ENCODE assay signal across 26 mouse cellular contexts in genomic region chr1:20830546-20830945, GRCm38 (mm10). TPM values are rescaled to one million over a fixed set of nuclear protein-coding genes. Genes with fewer than 3 reads are reported as not detected.
DNase-seq lines count a peak whose midpoint lies in the region; ATAC-seq and TF ChIP-seq lines count a peak whose summit lies in the region.
"Had no signal": no experiment of that assay in that cellular context is flagged by ENCODE, and none has a peak within 500 bp of the region (broad histone marks: within the 10 kb centered on the region; RNA-seq: fewer than 3 reads in every experiment).

No protein-coding gene starts in this region.

- dilution Hi-C loops in CH12.LX (cut with MboI; ENCODE audit: extremely low pct_ligation_motif_present, extremely low pct_unique_long_range_greater_than_20kb, low sequenced_read_pairs): no loop called here

- TF ChIP-seq CTCF in CH12.LX (conservative IDR thresholded peaks at IDR 0.05 in 1 of 2, IDR thresholded peaks at IDR 0.05 in 1 of 2; ENCODE audit: low read depth in 2 of 2, low read length in 2 of 2): no peak

- H3K9me3 ChIP-seq in heart, embryonic 10.5 days: no peaks in the 10 kb centered on the region
- H3K9me3 ChIP-seq in midbrain, embryonic 11.5 days (ENCODE audit: control insufficient read depth, low read length): no peaks in the 10 kb centered on the region
- no peaks in the 10 kb centered on the region for H3K9me3 ChIP-seq in midbrain, embryonic 15.5 days
- H3K9me3 ChIP-seq in CH12.LX (replicated peaks; ENCODE audit: low read length) (no peaks in the 10 kb centered on the region), ES-E14 (ENCODE audit: control insufficient read depth, insufficient read depth, low read depth, low read length) (no peaks in the 10 kb centered on the region)
- no peaks in the 10 kb centered on the region for H3K9me3 ChIP-seq in neural tube, embryonic 15.5 days (replicated peaks)
- no peaks in the 10 kb centered on the region for H3K9me3 ChIP-seq in kidney, embryonic 15.5 days (replicated peaks)
- H3K9me3 ChIP-seq: G1E had no signal

- H3K4me1 ChIP-seq in heart, embryonic 10.5 days: no peaks in the 10 kb centered on the region
- H3K4me1 ChIP-seq in midbrain, embryonic 11.5 days (ENCODE audit: control insufficient read depth, insufficient read depth, low read length): no peaks in the 10 kb centered on the region
- no peaks in the 10 kb centered on the region for H3K4me1 ChIP-seq in midbrain, embryonic 15.5 days
- H3K4me1 ChIP-seq in CH12.LX (ENCODE audit: control insufficient read depth in 1 of 2, insufficient read depth in 2 of 2) (no peaks in the 10 kb centered on the region), ES-E14 (ENCODE audit: control insufficient read depth in 2 of 2, insufficient read depth in 2 of 2, low read length in 2 of 2, poor library complexity in 1 of 2) (no peaks in the 10 kb centered on the region)
- no peaks in the 10 kb centered on the region for H3K4me1 ChIP-seq in neural tube, embryonic 15.5 days
- H3K4me1 ChIP-seq in kidney, embryonic 15.5 days: no peaks in the 10 kb centered on the region

- no peaks in the 10 kb centered on the region for H3K27me3 ChIP-seq in heart, embryonic 10.5 days (ENCODE audit: insufficient read depth, poor library complexity, severe bottlenecking)
- no peaks in the 10 kb centered on the region for H3K27me3 ChIP-seq in midbrain, embryonic 11.5 days (ENCODE audit: control insufficient read depth, insufficient read depth, low read length)
- H3K27me3 ChIP-seq in midbrain, embryonic 15.5 days (replicated peaks): no peaks in the 10 kb centered on the region
- no peaks in the 10 kb centered on the region for H3K27me3 ChIP-seq in CH12.LX (replicated peaks)
- H3K27me3 ChIP-seq in neural tube, embryonic 15.5 days (replicated peaks): no peaks in the 10 kb centered on the region
- H3K27me3 ChIP-seq in kidney, embryonic 15.5 days: no peaks in the 10 kb centered on the region
- H3K27me3 ChIP-seq: Patski had no signal

- no peaks in the 10 kb centered on the region for H3K36me3 ChIP-seq in heart, embryonic 10.5 days
- no peaks in the 10 kb centered on the region for H3K36me3 ChIP-seq in midbrain, embryonic 11.5 days (ENCODE audit: control insufficient read depth, insufficient read depth, low read length)
- H3K36me3 ChIP-seq in midbrain, embryonic 15.5 days (replicated peaks): no peaks in the 10 kb centered on the region
- H3K36me3 ChIP-seq in CH12.LX (replicated peaks in 1 of 2; ENCODE audit: control insufficient read depth in 1 of 2, insufficient read depth in 1 of 2, low read length in 1 of 2): no peaks in the 10 kb centered on the region
- H3K36me3 ChIP-seq in ES-E14 (ENCODE audit: control insufficient read depth, insufficient read depth, low read length, poor library complexity, severe bottlenecking): no peaks in the 10 kb centered on the region
- H3K36me3 ChIP-seq in neural tube, embryonic 15.5 days: no peaks in the 10 kb centered on the region
- no peaks in the 10 kb centered on the region for H3K36me3 ChIP-seq in kidney, embryonic 15.5 days
- H3K36me3 ChIP-seq: G1E had no signal

- peak; percentile 25 for DNase-seq in heart, adult 11 months
- DNase-seq in heart, embryonic 10.5 days (ENCODE audit: low spot score): no peak
- DNase-seq in midbrain, embryonic 11.5 days (ENCODE audit: low spot score, missing footprints): peak; percentile 51
- no peak for DNase-seq in CH12.LX (ENCODE audit: extremely low read depth)
- no peak for DNase-seq in ES-E14 (ENCODE audit: low read depth, low spot score)
- DNase-seq: adrenal gland, adult 2 months; adrenal gland, adult 8-10 months; adrenal gland, postnatal 10 days; adrenal gland, postnatal 14 days; adrenal gland, postnatal 25 days; adrenal gland, postnatal 36 days; B cell, adult 2 months; cerebellum, adult 11 months; cerebellum, adult 11-12 months; cerebellum, adult 18-20 months; cerebellum, adult 2 months had no signal

- no peak for TF ChIP-seq EP300 in CH12.LX (IDR thresholded peaks at IDR 0.05; ENCODE audit: low read length)

- no peak for ATAC-seq in midbrain, embryonic 11.5 days (ENCODE audit: low FRiP score)
- no peak for ATAC-seq in midbrain, embryonic 15.5 days (replicated peaks)
- ATAC-seq in neural tube, embryonic 15.5 days (ENCODE audit: low FRiP score): no peak
- ATAC-seq in kidney, embryonic 15.5 days (replicated peaks; ENCODE audit: low FRiP score): no peak
- ATAC-seq: activated CD4-positive, CD25-positive, alpha-beta regulatory T cell, adult 4 months; CD4-positive, CD25-positive, alpha-beta regulatory T cell, adult 4 months; Patski had no signal

- H3K27ac ChIP-seq in heart, embryonic 10.5 days: no peak overlapping the region
- no peak overlapping the region for H3K27ac ChIP-seq in midbrain, embryonic 11.5 days (ENCODE audit: low read depth, low read length)
- no peak overlapping the region for H3K27ac ChIP-seq in midbrain, embryonic 15.5 days
- H3K27ac ChIP-seq in CH12.LX (ENCODE audit: insufficient read depth, low read depth) (no peak overlapping the region), ES-E14 (ENCODE audit: insufficient read depth, low read depth, low read length, poor library complexity, severe bottlenecking) (no peak overlapping the region)
- H3K27ac ChIP-seq in neural tube, embryonic 15.5 days (replicated peaks): no peak overlapping the region
- H3K27ac ChIP-seq in kidney, embryonic 15.5 days: no peak overlapping the region

- TF ChIP-seq RAD21 in CH12.LX (IDR thresholded peaks at IDR 0.05; ENCODE audit: low read depth, low read length): no peak

- H3K4me3 ChIP-seq in heart, embryonic 10.5 days: no peak overlapping the region
- H3K4me3 ChIP-seq in midbrain, embryonic 11.5 days (ENCODE audit: low read depth, low read length): no peak overlapping the region
- no peak overlapping the region for H3K4me3 ChIP-seq in midbrain, embryonic 15.5 days
- H3K4me3 ChIP-seq in CH12.LX (replicated peaks in 1 of 3; ENCODE audit: low read depth in 2 of 3, low read length in 2 of 3, poor library complexity in 1 of 3): no peak overlapping the region
- H3K4me3 ChIP-seq in ES-E14 (ENCODE audit: insufficient read depth in 1 of 2, low read depth in 1 of 2, low read length in 2 of 2, poor library complexity in 1 of 2, severe bottlenecking in 1 of 2): no peak overlapping the region
- no peak overlapping the region for H3K4me3 ChIP-seq in neural tube, embryonic 15.5 days (replicated peaks)
- no peak overlapping the region for H3K4me3 ChIP-seq in kidney, embryonic 15.5 days (replicated peaks)

- in situ Hi-C loops in CH12.LX (cut with MboI; ENCODE audit: low pct_ligation_motif_present, low pct_unique_long_range_greater_than_20kb, low sequenced_read_pairs) (no loop called here), ES-E14 (cut with MboI; ENCODE audit: low sequenced_read_pairs in 2 of 2, unreplicated experiment in 2 of 2) (no loop called here)

- WGBS in heart, embryonic 10.5 days: 70% methylated on average over 1 of the region's 1 CpGs
- WGBS in midbrain, embryonic 11.5 days: 92% methylated on average over 1 of the region's 1 CpGs
- 81% methylated on average over 1 of the region's 1 CpGs for WGBS in midbrain, embryonic 15.5 days
- WGBS in neural tube, embryonic 15.5 days: 93% methylated on average over 1 of the region's 1 CpGs
- 67% methylated on average over 1 of the region's 1 CpGs for WGBS in kidney, embryonic 15.5 days

- H3K79me2 ChIP-seq in CH12.LX (replicated peaks; ENCODE audit: control insufficient read depth, extremely low read depth, insufficient read depth, poor library complexity, severe bottlenecking): no peaks in the 10 kb centered on the region

- no peak overlapping the region for H3K9ac ChIP-seq in midbrain, embryonic 11.5 days (ENCODE audit: low read length)
- no peak overlapping the region for H3K9ac ChIP-seq in midbrain, embryonic 15.5 days
- H3K9ac ChIP-seq in CH12.LX (ENCODE audit: insufficient read depth, low read depth) (no peak overlapping the region), ES-E14 (ENCODE audit: insufficient read depth, low read depth, low read length, poor library complexity, severe bottlenecking) (no peak overlapping the region)
- no peak overlapping the region for H3K9ac ChIP-seq in neural tube, embryonic 15.5 days (replicated peaks)
- no peak overlapping the region for H3K9ac ChIP-seq in kidney, embryonic 15.5 days

- H3K4me2 ChIP-seq in midbrain, embryonic 11.5 days: no peak overlapping the region
- no peak overlapping the region for H3K4me2 ChIP-seq in midbrain, embryonic 15.5 days
- no peak overlapping the region for H3K4me2 ChIP-seq in CH12.LX (ENCODE audit: insufficient read depth, low read depth, poor library complexity, severe bottlenecking)
- H3K4me2 ChIP-seq in neural tube, embryonic 15.5 days: no peak overlapping the region
- no peak overlapping the region for H3K4me2 ChIP-seq in kidney, embryonic 15.5 days

- no peak for TF ChIP-seq POLR2A in CH12.LX (IDR thresholded peaks at IDR 0.05; ENCODE audit: low read depth, low read length)

RNA-seq across cellular contexts. Expression of gene Mcm3, which starts 10.4 kb away (rescaled TPM):
- polyA plus RNA-seq in heart, embryonic 10.5 days (2016; fragmentation: Nextera tagmentation; extraction: Ambion mirVana): 168 and 195 TPM in 2 replicates
- 195 and 210 TPM in 2 replicates for polyA plus RNA-seq in midbrain, embryonic 11.5 days (2014; fragmentation: Nextera tagmentation; extraction: Ambion mirVana)
- 18.9 and 20.5 TPM in 2 replicates for polyA plus RNA-seq in midbrain, embryonic 15.5 days (2015; fragmentation: Nextera tagmentation; extraction: Ambion mirVana)
- total RNA-seq in CH12.LX (2012; rRNA removed) (186 and 235 TPM in 2 replicates), CH12.LX (2014; rRNA removed) (330 and 335 TPM in 2 replicates), ES-E14 (2012; rRNA removed) (178 and 179 TPM in 2 replicates)
- 317 and 372 TPM in 2 replicates for polyA plus RNA-seq in CH12.LX (2012; ENCODE audit: insufficient read length, low read depth)
- 14.2 and 47.0 TPM in 2 replicates for polyA plus RNA-seq in neural tube, embryonic 15.5 days (2015; fragmentation: Nextera tagmentation; extraction: Ambion mirVana)
- polyA plus RNA-seq in kidney, embryonic 15.5 days (2015; fragmentation: Nextera tagmentation; extraction: Ambion mirVana): 175 and 184 TPM in 2 replicates

RNA-seq across cellular contexts. Expression of gene Il17f, which starts 40.1 kb away (rescaled TPM):
- 0.16 TPM in 1 of 2 replicates, not detected in the other for polyA plus RNA-seq in heart, embryonic 10.5 days (2016; fragmentation: Nextera tagmentation; extraction: Ambion mirVana)
- 0.14 TPM in 1 of 2 replicates, not detected in the other for polyA plus RNA-seq in midbrain, embryonic 11.5 days (2014; fragmentation: Nextera tagmentation; extraction: Ambion mirVana)
- not detected in 2 replicates for polyA plus RNA-seq in midbrain, embryonic 15.5 days (2015; fragmentation: Nextera tagmentation; extraction: Ambion mirVana)
- 0.25 TPM in 1 of 2 replicates, not detected in the other for total RNA-seq in CH12.LX (2012; rRNA removed)
- total RNA-seq in CH12.LX (2014; rRNA removed): 0.74 and 1.3 TPM in 2 replicates
- 0.44 and 0.63 TPM in 2 replicates for polyA plus RNA-seq in CH12.LX (2012; ENCODE audit: insufficient read length, low read depth)
- 0.58 and 1.0 TPM in 2 replicates for total RNA-seq in ES-E14 (2012; rRNA removed)
- not detected in 2 replicates for polyA plus RNA-seq in neural tube, embryonic 15.5 days (2015; fragmentation: Nextera tagmentation; extraction: Ambion mirVana)
- 0.30 TPM in 1 of 2 replicates, not detected in the other for polyA plus RNA-seq in kidney, embryonic 15.5 days (2015; fragmentation: Nextera tagmentation; extraction: Ambion mirVana)
- total RNA-seq: adrenal gland, adult 18-20 months; adrenal gland, adult 2 months; adrenal gland, adult 8-10 months; adrenal gland, postnatal 10 days; adrenal gland, postnatal 14 days; adrenal gland, postnatal 25 days; adrenal gland, postnatal 36 days; MEL had no signal
- polyA plus RNA-seq: activated CD4-positive, CD25-positive, alpha-beta regulatory T cell, adult 4 months; adrenal gland, adult 2 months; C2C12; cerebellum, adult 2 months; G1E; Patski had no signal

RNA-seq across cellular contexts. Expression of gene Paqr8, which starts 59.9 kb away (rescaled TPM):
- polyA plus RNA-seq in heart, embryonic 10.5 days (2016; fragmentation: Nextera tagmentation; extraction: Ambion mirVana): 2.7 and 3.2 TPM in 2 replicates
- 7.2 and 7.7 TPM in 2 replicates for polyA plus RNA-seq in midbrain, embryonic 11.5 days (2014; fragmentation: Nextera tagmentation; extraction: Ambion mirVana)
- polyA plus RNA-seq in midbrain, embryonic 15.5 days (2015; fragmentation: Nextera tagmentation; extraction: Ambion mirVana): 23.7 and 24.2 TPM in 2 replicates
- total RNA-seq in CH12.LX (2012; rRNA removed): 0.29 and 0.38 TPM in 2 replicates
- 1.1 TPM in 2 replicates for total RNA-seq in CH12.LX (2014; rRNA removed)
- polyA plus RNA-seq in CH12.LX (2012; ENCODE audit: insufficient read length, low read depth): 1.3 and 1.4 TPM in 2 replicates
- 1.7 and 3.2 TPM in 2 replicates for total RNA-seq in ES-E14 (2012; rRNA removed)
- 22.4 and 25.8 TPM in 2 replicates for polyA plus RNA-seq in neural tube, embryonic 15.5 days (2015; fragmentation: Nextera tagmentation; extraction: Ambion mirVana)
- 3.9 and 4.3 TPM in 2 replicates for polyA plus RNA-seq in kidney, embryonic 15.5 days (2015; fragmentation: Nextera tagmentation; extraction: Ambion mirVana)

Comparison
In these comparisons a context has a peak if more than half of its experiments do, and no peak if none do; other contexts are left out.
1. DNase-seq: peak in heart, adult 11 months (single experiment) and midbrain, embryonic 11.5 days (single experiment); none in heart, embryonic 10.5 days (single experiment), CH12.LX (single experiment) and ES-E14 (single experiment).